25 mouse cellular contexts compared by ENCODE assay signal in the genomic region with DNA sequence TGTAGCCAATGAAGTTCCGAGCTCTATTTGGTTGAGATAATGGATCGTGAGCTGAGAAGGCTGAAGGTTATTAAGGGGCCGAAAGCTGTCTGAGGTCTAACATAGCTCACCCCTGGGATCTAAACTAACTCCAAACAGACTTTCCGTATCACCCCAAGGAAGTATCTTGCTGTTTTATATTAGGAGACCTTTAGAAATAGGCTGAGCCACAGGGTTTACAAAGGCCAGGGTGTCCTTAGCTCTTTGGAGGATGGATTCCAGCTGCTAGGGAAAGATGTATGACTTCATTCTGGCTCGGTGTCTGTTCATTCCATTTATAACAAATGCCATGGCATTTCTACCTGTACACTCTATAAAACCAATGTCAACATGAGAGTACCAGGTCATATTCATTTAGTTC.
DNase-seq lines count a peak whose midpoint lies in the region; ATAC-seq and TF ChIP-seq lines count a peak whose summit lies in the region.
"Had no signal": no experiment of that assay in that cellular context is flagged by ENCODE, and none has a peak within 500 bp of the region (broad histone marks: within the 10 kb centered on the region; RNA-seq: fewer than 3 reads in every experiment).

No protein-coding gene starts in this region.

- DNase-seq in gastrocnemius, adult 2 months, result no peak
- no peak for DNase-seq in gastrocnemius, postnatal 14 days
- no peak for DNase-seq in kidney, postnatal 10 days
- no peak for DNase-seq in kidney, postnatal 4 days
- DNase-seq in midbrain, embryonic 11.5 days (ENCODE audit: low spot score, missing footprints), result peak; percentile 72
- DNase-seq: adrenal gland, adult 2 months; adrenal gland, postnatal 10 days; adrenal gland, postnatal 25 days; cerebellum, adult 11 months; cerebellum, adult 18-20 months; cerebellum, adult 8-10 months; cerebellum, adult 9-11 months; cerebellum, postnatal 14 days; cerebellum, postnatal 36 days; embryo, embryonic 11 days had no signal

- ATAC-seq in kidney, embryonic 14.5 days (ENCODE audit: low FRiP score, low TSS enrichment), result no peak
- no peak for ATAC-seq in kidney, embryonic 16.5 days (ENCODE audit: low FRiP score, low TSS enrichment)
- no peak for ATAC-seq in midbrain, embryonic 11.5 days (ENCODE audit: low FRiP score)
- no peak for ATAC-seq in midbrain, embryonic 15.5 days (replicated peaks)
- ATAC-seq: forebrain, embryonic 14.5 days; forebrain, embryonic 16.5 days had no signal

- H3K36me3 ChIP-seq in kidney, embryonic 14.5 days (ENCODE audit: control insufficient read depth, insufficient read depth, low read length), result no peaks in the 10 kb centered on the region; the same call in 1 of the 2 replicates
- peaks cover 7% of the 10 kb centered on the region for H3K36me3 ChIP-seq in kidney, embryonic 16.5 days (ENCODE audit: insufficient read depth, low read length)
- no peaks in the 10 kb centered on the region for H3K36me3 ChIP-seq in midbrain, embryonic 11.5 days (ENCODE audit: control insufficient read depth, insufficient read depth, low read length)
- no peaks in the 10 kb centered on the region for H3K36me3 ChIP-seq in midbrain, embryonic 15.5 days (replicated peaks)
- H3K36me3 ChIP-seq: embryonic facial prominence, embryonic 12.5 days; embryonic facial prominence, embryonic 15.5 days; forebrain, embryonic 10.5 days; forebrain, embryonic 12.5 days had no signal

- H3K4me3 ChIP-seq in gastrocnemius, adult 2 months, result no peak overlapping the region
- H3K4me3 ChIP-seq in kidney, embryonic 14.5 days (ENCODE audit: low read length), result no peak overlapping the region
- H3K4me3 ChIP-seq in kidney, embryonic 16.5 days (ENCODE audit: low read length), result no peak overlapping the region
- no peak overlapping the region for H3K4me3 ChIP-seq in midbrain, embryonic 11.5 days (ENCODE audit: low read depth, low read length)
- H3K4me3 ChIP-seq in midbrain, embryonic 15.5 days, result no peak overlapping the region
- H3K4me3 ChIP-seq: embryonic facial prominence, embryonic 12.5 days; embryonic facial prominence, embryonic 15.5 days; erythroblast, embryonic 14.5 days; forebrain, embryonic 10.5 days; forebrain, embryonic 12.5 days had no signal

- no peak overlapping the region for H3K9ac ChIP-seq in kidney, embryonic 14.5 days (ENCODE audit: low read depth, low read length)
- no peak overlapping the region for H3K9ac ChIP-seq in kidney, embryonic 16.5 days (replicated peaks; ENCODE audit: low read length)
- H3K9ac ChIP-seq in midbrain, embryonic 11.5 days (ENCODE audit: low read length), result no peak overlapping the region
- H3K9ac ChIP-seq in midbrain, embryonic 15.5 days, result no peak overlapping the region
- H3K9ac ChIP-seq: embryonic facial prominence, embryonic 12.5 days; embryonic facial prominence, embryonic 15.5 days; forebrain, embryonic 12.5 days had no signal

- intact Hi-C loops in gastrocnemius, adult 2 months (cut with DNase I), result no loop called here
- intact Hi-C loops in gastrocnemius, postnatal 14 days (cut with DNase I; ENCODE audit: low total_unique reads), result no loop called here

- H3K27me3 ChIP-seq in kidney, embryonic 14.5 days (ENCODE audit: control insufficient read depth, insufficient read depth, low read length), result no peaks in the 10 kb centered on the region
- no peaks in the 10 kb centered on the region for H3K27me3 ChIP-seq in kidney, embryonic 16.5 days (ENCODE audit: insufficient read depth, low read length)
- H3K27me3 ChIP-seq in midbrain, embryonic 11.5 days (ENCODE audit: control insufficient read depth, insufficient read depth, low read length), result no peaks in the 10 kb centered on the region
- H3K27me3 ChIP-seq in midbrain, embryonic 15.5 days (replicated peaks), result no peaks in the 10 kb centered on the region
- H3K27me3 ChIP-seq: embryonic facial prominence, embryonic 12.5 days; embryonic facial prominence, embryonic 15.5 days; forebrain, embryonic 12.5 days had no signal

- H3K4me2 ChIP-seq in kidney, embryonic 14.5 days (replicated peaks; ENCODE audit: low read depth, low read length), result no peak overlapping the region
- H3K4me2 ChIP-seq in kidney, embryonic 16.5 days (replicated peaks; ENCODE audit: low read depth, low read length), result no peak overlapping the region
- H3K4me2 ChIP-seq in midbrain, embryonic 11.5 days, result no peak overlapping the region
- no peak overlapping the region for H3K4me2 ChIP-seq in midbrain, embryonic 15.5 days
- H3K4me2 ChIP-seq: embryonic facial prominence, embryonic 12.5 days; embryonic facial prominence, embryonic 15.5 days; forebrain, embryonic 12.5 days had no signal

- 60% methylated on average over 5 of the region's 5 CpGs for WGBS in kidney, embryonic 14.5 days
- WGBS in kidney, embryonic 16.5 days, result 55% methylated on average over 5 of the region's 5 CpGs
- 87% methylated on average over 5 of the region's 5 CpGs for WGBS in midbrain, embryonic 11.5 days
- WGBS in midbrain, embryonic 15.5 days, result 95% methylated on average over 5 of the region's 5 CpGs

- H3K4me1 ChIP-seq in kidney, embryonic 14.5 days (ENCODE audit: control insufficient read depth, insufficient read depth, low read length), result peaks cover 20% of the 10 kb centered on the region
- H3K4me1 ChIP-seq in kidney, embryonic 16.5 days (ENCODE audit: insufficient read depth, low read length), result peaks cover 35% of the 10 kb centered on the region
- H3K4me1 ChIP-seq in midbrain, embryonic 11.5 days (ENCODE audit: control insufficient read depth, insufficient read depth, low read length), result no peaks in the 10 kb centered on the region
- H3K4me1 ChIP-seq in midbrain, embryonic 15.5 days, result no peaks in the 10 kb centered on the region
- H3K4me1 ChIP-seq: embryonic facial prominence, embryonic 15.5 days; forebrain, embryonic 10.5 days; forebrain, embryonic 12.5 days had no signal

- H3K9me3 ChIP-seq in kidney, embryonic 14.5 days (ENCODE audit: control insufficient read depth, low read length), result no peaks in the 10 kb centered on the region
- H3K9me3 ChIP-seq in kidney, embryonic 16.5 days (ENCODE audit: low read length), result no peaks in the 10 kb centered on the region
- no peaks in the 10 kb centered on the region for H3K9me3 ChIP-seq in midbrain, embryonic 11.5 days (ENCODE audit: control insufficient read depth, low read length)
- no peaks in the 10 kb centered on the region for H3K9me3 ChIP-seq in midbrain, embryonic 15.5 days
- H3K9me3 ChIP-seq: embryonic facial prominence, embryonic 12.5 days; embryonic facial prominence, embryonic 15.5 days; forebrain, embryonic 10.5 days; forebrain, embryonic 12.5 days had no signal

- peak overlapping the region; percentile 78 for H3K27ac ChIP-seq in gastrocnemius, adult 2 months
- peak overlapping the region; percentile 72; the same call in 1 of the 2 replicates for H3K27ac ChIP-seq in kidney, embryonic 14.5 days (ENCODE audit: low read depth, low read length)
- peak overlapping the region; percentile 93 for H3K27ac ChIP-seq in kidney, embryonic 16.5 days (ENCODE audit: low read length)
- H3K27ac ChIP-seq in midbrain, embryonic 11.5 days (ENCODE audit: low read depth, low read length), result no peak overlapping the region
- H3K27ac ChIP-seq in midbrain, embryonic 15.5 days, result no peak overlapping the region
- H3K27ac ChIP-seq: embryonic facial prominence, embryonic 12.5 days; embryonic facial prominence, embryonic 15.5 days; forebrain, embryonic 10.5 days; forebrain, embryonic 12.5 days had no signal

- TF ChIP-seq CTCF in gastrocnemius, adult 2 months (IDR thresholded peaks at IDR 0.05), result no peak

Comparison
In these comparisons a context has a peak if more than half of its experiments do, and no peak if none do; other contexts are left out.
1. H3K27ac ChIP-seq: peak in gastrocnemius, adult 2 months (single experiment), kidney, embryonic 14.5 days (single experiment) and kidney, embryonic 16.5 days (single experiment); none in midbrain, embryonic 11.5 days (single experiment) and midbrain, embryonic 15.5 days (single experiment).